Mouse (Mus musculus) hindbrain, embryonic 15.5 days (tissue): ENCODE measurements at regions not wholly inside any gene's neighbourhood (a gene's known extent, or its start where the extent isn't known, plus 50 kb on each side); places are given as distances from the start of the nearest gene placed in this dataset.
"Not testable (repeated sequence)": the region's sequence is repeated elsewhere in the genome, so short reads cannot be mapped to it uniquely, and the experiment has no call there.

Source experiments
- ATAC-seq: fragments of 200-750 bp; cut with Nextera tagmentation; 2 replicates; pipeline ENCODE4 v1.8.0; 2017; ENCODE audit warnings: low read depth, moderate number of reproducible peaks, moderate TSS enrichment; ENCODE audit not compliant: low FRiP score
- H3K27ac ChIP-seq: fragments of 300-500 bp; sonication (generic); replicated peaks from 2 replicates; pipeline ENCODE4 v1.5.1; 2015; ENCODE audit warnings: mild to moderate bottlenecking, inconsistent platforms
- H3K27me3 ChIP-seq: fragments of 300-500 bp; sonication (generic); 2 replicates; pipeline ENCODE4 v1.6.1; 2015; ENCODE audit warnings: control low read depth, inconsistent platforms
- H3K36me3 ChIP-seq: fragments of 300-500 bp; sonication (generic); 2 replicates; pipeline ENCODE4 v1.6.1; 2015; ENCODE audit warnings: control low read depth, inconsistent platforms
- H3K4me1 ChIP-seq: fragments of 300-500 bp; sonication (generic); replicated peaks from 2 replicates; pipeline ENCODE4 v1.6.1; 2015; ENCODE audit warnings: control low read depth, inconsistent platforms
- H3K4me2 ChIP-seq: fragments of 300-500 bp; sonication (generic); 2 replicates; pipeline ENCODE4 v1.6.1; 2015; ENCODE audit warnings: moderate library complexity, mild to moderate bottlenecking, inconsistent platforms
- H3K4me3 ChIP-seq: fragments of 300-500 bp; sonication (generic); 2 replicates; pipeline ENCODE4 v1.5.1; 2015; ENCODE audit warnings: mild to moderate bottlenecking, inconsistent platforms
- H3K9ac ChIP-seq: fragments of 300-500 bp; sonication (generic); 2 replicates; pipeline ENCODE4 v1.6.1; 2015; ENCODE audit warnings: inconsistent platforms
- H3K9me3 ChIP-seq: fragments of 300-500 bp; sonication (generic); 2 replicates; pipeline ENCODE4 v1.6.1; 2016; ENCODE audit warnings: control low read depth, inconsistent platforms
- WGBS: fragments of 180-500 bp; shearing (Covaris S2); methylation state at CpG from one replicate; pipeline ENCODE4 v1.1.7; 2015; 5-methylcytosine and 5-hydroxymethylcytosine counted together

GRCm38 (mm10) chr11:48657851-48658250 lies 142.3 kb upstream of the Rack1 start:
- Histone ChIP-seq H3K4me2 (no peak overlapping the region), H3K9me3 (no peaks in the 10 kb centered on the region), H3K36me3 (no peaks in the 10 kb centered on the region), H3K4me3 (no peak overlapping the region), H3K27ac (peak overlapping the region; percentile 63; the same call in 1 of the 2 replicates), H3K27me3 (no peaks in the 10 kb centered on the region), H3K4me1 (peaks cover 6% of the 10 kb centered on the region; the same call in 1 of the 2 replicates), H3K9ac (no peak overlapping the region)
- ATAC-seq: peak; percentile 63; the same call in 1 of the 2 replicates
- WGBS: 38% methylated on average over 5 of the region's 5 CpGs

GRCm38 (mm10) chr11:48661641-48662040 lies 138.5 kb upstream of the Rack1 start:
- no peak overlapping the region for H3K4me2 ChIP-seq
- H3K9ac ChIP-seq: no peak overlapping the region
- WGBS: 47% methylated on average over 4 of the region's 4 CpGs
- no peaks in the 10 kb centered on the region for H3K9me3 ChIP-seq
- no peaks in the 10 kb centered on the region for H3K36me3 ChIP-seq
- H3K4me3 ChIP-seq: no peak overlapping the region
- H3K27me3 ChIP-seq: no peaks in the 10 kb centered on the region
- peaks cover 6% of the 10 kb centered on the region; the same call in 1 of the 2 replicates for H3K4me1 ChIP-seq
- H3K27ac ChIP-seq: no peak overlapping the region
- peak; percentile 42; the same call in 1 of the 2 replicates for ATAC-seq

- Histone ChIP-seq H3K4me1 (no peaks in the 10 kb centered on the region), H3K27me3 (no peaks in the 10 kb centered on the region), H3K4me2 (no peak overlapping the region), H3K9ac (no peak overlapping the region), H3K4me3 (no peak overlapping the region), H3K9me3 (no peaks in the 10 kb centered on the region), H3K36me3 (no peaks in the 10 kb centered on the region), H3K27ac (no peak overlapping the region)
- ATAC-seq: no peak
- 86% methylated on average over 3 of the region's 3 CpGs for WGBS
Measured at GRCm38 (mm10) chr11:48684781-48685314, 115.3 kb upstream of the Rack1 start.

GRCm38 (mm10) chr11:48690070-48690469 lies 110.1 kb upstream of the Rack1 start:
- Histone ChIP-seq H3K9ac (no peak overlapping the region), H3K4me1 (no peaks in the 10 kb centered on the region), H3K27me3 (no peaks in the 10 kb centered on the region), H3K4me3 (no peak overlapping the region), H3K9me3 (no peaks in the 10 kb centered on the region), H3K27ac (no peak overlapping the region), H3K36me3 (no peaks in the 10 kb centered on the region), H3K4me2 (no peak overlapping the region)
- 80% methylated on average over 4 of the region's 4 CpGs for WGBS
- no peak for ATAC-seq

- H3K9me3 ChIP-seq: no peaks in the 10 kb centered on the region
- 91% methylated on average over 2 of the region's 2 CpGs for WGBS
- H3K4me3 ChIP-seq: no peak overlapping the region
- no peaks in the 10 kb centered on the region for H3K36me3 ChIP-seq
- H3K4me2 ChIP-seq: no peak overlapping the region
- ATAC-seq: no peak
- H3K27ac ChIP-seq: no peak overlapping the region
- no peaks in the 10 kb centered on the region for H3K27me3 ChIP-seq
- no peaks in the 10 kb centered on the region for H3K4me1 ChIP-seq
- no peak overlapping the region for H3K9ac ChIP-seq
Measured at GRCm38 (mm10) chr11:48696352-48696751, 103.8 kb upstream of the Rack1 start.

- no peak for ATAC-seq
- no peaks in the 10 kb centered on the region for H3K27me3 ChIP-seq
- H3K4me3 ChIP-seq: no peak overlapping the region
- no peaks in the 10 kb centered on the region for H3K4me1 ChIP-seq
- no peak overlapping the region for H3K27ac ChIP-seq
- H3K9me3 ChIP-seq: no peaks in the 10 kb centered on the region
- no peak overlapping the region for H3K9ac ChIP-seq
- no peak overlapping the region for H3K4me2 ChIP-seq
- H3K36me3 ChIP-seq: no peaks in the 10 kb centered on the region
Measured at GRCm38 (mm10) chr11:48697191-48697590, 102.9 kb upstream of the Rack1 start.

GRCm38 (mm10) chr11:48707192-48707591 lies 92.9 kb upstream of the Rack1 start:
- ATAC-seq: no peak
- WGBS: 81% methylated on average over 2 of the region's 2 CpGs
- H3K27ac ChIP-seq: no peak overlapping the region
- no peaks in the 10 kb centered on the region for H3K27me3 ChIP-seq
- no peaks in the 10 kb centered on the region for H3K9me3 ChIP-seq
- no peaks in the 10 kb centered on the region for H3K36me3 ChIP-seq
- no peak overlapping the region for H3K4me3 ChIP-seq
- H3K9ac ChIP-seq: no peak overlapping the region
- no peaks in the 10 kb centered on the region for H3K4me1 ChIP-seq
- H3K4me2 ChIP-seq: no peak overlapping the region

GRCm38 (mm10) chr11:48710972-48711371 lies 89.2 kb upstream of the Rack1 start:
- Histone ChIP-seq H3K4me3 (no peak overlapping the region), H3K4me2 (no peak overlapping the region), H3K27ac (no peak overlapping the region), H3K9me3 (no peaks in the 10 kb centered on the region), H3K4me1 (no peaks in the 10 kb centered on the region), H3K27me3 (no peaks in the 10 kb centered on the region), H3K9ac (no peak overlapping the region), H3K36me3 (no peaks in the 10 kb centered on the region)
- no peak for ATAC-seq
- WGBS: 96% methylated on average over 4 of the region's 4 CpGs

- Histone ChIP-seq H3K4me1 (no peaks in the 10 kb centered on the region), H3K4me2 (no peak overlapping the region), H3K36me3 (no peaks in the 10 kb centered on the region), H3K4me3 (no peak overlapping the region), H3K27me3 (no peaks in the 10 kb centered on the region), H3K9me3 (no peaks in the 10 kb centered on the region), H3K27ac (no peak overlapping the region), H3K9ac (no peak overlapping the region)
- no peak for ATAC-seq
Measured at GRCm38 (mm10) chr11:48724068-48724467, 76.1 kb upstream of the Rack1 start.

GRCm38 (mm10) chr11:48730826-48731225 lies 69.3 kb upstream of the Rack1 start:
- not testable (repeated sequence) for H3K27ac ChIP-seq, H3K9ac ChIP-seq, H3K4me2 ChIP-seq, ATAC-seq, H3K9me3 ChIP-seq, H3K36me3 ChIP-seq, H3K4me1 ChIP-seq, H3K4me3 ChIP-seq, H3K27me3 ChIP-seq
- WGBS: 85% methylated on average over 4 of the region's 4 CpGs

- H3K4me1 ChIP-seq: no peaks in the 10 kb centered on the region
- H3K4me3 ChIP-seq: no peak overlapping the region
- H3K27me3 ChIP-seq: no peaks in the 10 kb centered on the region
- no peak overlapping the region for H3K27ac ChIP-seq
- no peak overlapping the region for H3K9ac ChIP-seq
- H3K36me3 ChIP-seq: no peaks in the 10 kb centered on the region
- 100% methylated on average over 1 of the region's 1 CpGs for WGBS
- ATAC-seq: no peak
- H3K9me3 ChIP-seq: no peaks in the 10 kb centered on the region
- no peak overlapping the region for H3K4me2 ChIP-seq
Measured at GRCm38 (mm10) chr11:48746503-48746902, 53.6 kb upstream of the Rack1 start.

- H3K9ac ChIP-seq: no peak overlapping the region
- no peak for ATAC-seq
- H3K4me2 ChIP-seq: no peak overlapping the region
- 88% methylated on average over 2 of the region's 2 CpGs for WGBS
- H3K4me3 ChIP-seq: no peak overlapping the region
- no peaks in the 10 kb centered on the region for H3K9me3 ChIP-seq
- no peaks in the 10 kb centered on the region for H3K36me3 ChIP-seq
- no peak overlapping the region for H3K27ac ChIP-seq
- no peaks in the 10 kb centered on the region for H3K27me3 ChIP-seq
- H3K4me1 ChIP-seq: no peaks in the 10 kb centered on the region
Measured at GRCm38 (mm10) chr11:48748066-48748465, 52.1 kb upstream of the Rack1 start.
